Mouse (Mus musculus) myocyte (in vitro differentiated cells): ENCODE measurements around the gene Fam25c.

ENCODE experiments used
- CEBPB ChIP-seq: IDR thresholded peaks from 2 replicates; pipeline ENCODE4 v1.6.1; 2011; ENCODE audit warnings: mild to moderate bottlenecking, moderate library complexity; ENCODE audit not compliant: poor library complexity, insufficient read depth, severe bottlenecking
- E2F4 ChIP-seq: IDR thresholded peaks from one replicate; pipeline ENCODE4 v1.6.1; 2011; ENCODE audit warnings: mild to moderate bottlenecking, control low read depth, moderate library complexity; ENCODE audit not compliant: insufficient read depth
- MAX ChIP-seq: IDR thresholded peaks from one replicate; pipeline ENCODE4 v1.6.1; 2011; ENCODE audit warnings: low read depth, mild to moderate bottlenecking, control low read depth
- MYOD1 ChIP-seq, 3 experiments: IDR thresholded peaks; one replicate each; pipeline ENCODE4 v1.6.1; 2011; ENCODE audit warnings: control low read depth in 2 of 3, low read depth in 2 of 3, mild to moderate bottlenecking in 2 of 3, moderate library complexity in 1 of 3; ENCODE audit not compliant: insufficient read length in 2 of 3, control insufficient read depth in 1 of 3
- MYOG ChIP-seq, 3 experiments: IDR thresholded peaks; one replicate each; pipeline ENCODE4 v1.6.1; 2011; ENCODE audit warnings: control low read depth in 2 of 3, low read depth in 2 of 3, mild to moderate bottlenecking in 2 of 3; ENCODE audit not compliant: insufficient read length in 2 of 3, control insufficient read depth in 1 of 3, insufficient read depth in 1 of 3
- POLR2A ChIP-seq: IDR thresholded peaks from one replicate; pipeline ENCODE4 v1.6.1; 2011; ENCODE audit warnings: low read depth, mild to moderate bottlenecking, control low read depth, moderate library complexity; ENCODE audit not compliant: insufficient read length
- POLR2AphosphoS2 ChIP-seq: IDR thresholded peaks from one replicate; pipeline ENCODE4 v1.6.1; 2011; ENCODE audit warnings: low read depth, control low read depth; ENCODE audit not compliant: insufficient read length
- REST ChIP-seq: IDR thresholded peaks from one replicate; pipeline ENCODE4 v1.6.1; 2011; ENCODE audit warnings: mild to moderate bottlenecking, control low read depth, moderate library complexity; ENCODE audit not compliant: insufficient read depth, insufficient read length
- SRF ChIP-seq: IDR thresholded peaks from one replicate; pipeline ENCODE4 v1.6.1; 2011; ENCODE audit warnings: low read depth; ENCODE audit not compliant: control insufficient read depth, insufficient read length
- TCF12 ChIP-seq: IDR thresholded peaks from one replicate; pipeline ENCODE4 v1.6.1; 2011; ENCODE audit warnings: mild to moderate bottlenecking, control low read depth; ENCODE audit not compliant: poor library complexity, insufficient read depth, severe bottlenecking
- TCF3 ChIP-seq: IDR thresholded peaks from one replicate; pipeline ENCODE4 v1.6.1; 2011; ENCODE audit warnings: low read depth, control low read depth; ENCODE audit not compliant: insufficient read length
- USF1 ChIP-seq: IDR thresholded peaks from one replicate; pipeline ENCODE4 v1.6.1; 2011; ENCODE audit warnings: low read depth, mild to moderate bottlenecking, control low read depth, moderate library complexity

GRCm38 (mm10) chr14:34309907-34310233, 45.4 kb downstream of the Fam25c start:
- no peak for TF ChIP-seq MYOD1 (IDR thresholded peaks at IDR 0.05; ENCODE audit: control insufficient read depth in 1 of 3, insufficient read length in 2 of 3, low read depth in 2 of 3)
- no peak for TF ChIP-seq MAX
- TF ChIP-seq POLR2A, result no peak
- no peak for TF ChIP-seq POLR2AphosphoS2
- no peak for TF ChIP-seq MYOG (IDR thresholded peaks at IDR 0.05; ENCODE audit: control insufficient read depth in 1 of 3, insufficient read depth in 1 of 3, insufficient read length in 2 of 3, low read depth in 2 of 3)
- no peak for TF ChIP-seq TCF3
- no peak for TF ChIP-seq USF1
- no peak for TF ChIP-seq TCF12
- TF ChIP-seq REST, result no peak
- TF ChIP-seq E2F4, result no peak
- no peak for TF ChIP-seq CEBPB
- no peak for TF ChIP-seq SRF
